Mouse (Mus musculus) thymus, postnatal 25 days (tissue): ENCODE data around the gene Rbm20.
A peak's percentile ranks its signal among the peaks of the same experiment; 100 is the strongest.

Experiments used
- DNase-seq: peaks from one replicate; pipeline ENCODE4 v3.0.0; 2022

Gene Rbm20

DNA sequence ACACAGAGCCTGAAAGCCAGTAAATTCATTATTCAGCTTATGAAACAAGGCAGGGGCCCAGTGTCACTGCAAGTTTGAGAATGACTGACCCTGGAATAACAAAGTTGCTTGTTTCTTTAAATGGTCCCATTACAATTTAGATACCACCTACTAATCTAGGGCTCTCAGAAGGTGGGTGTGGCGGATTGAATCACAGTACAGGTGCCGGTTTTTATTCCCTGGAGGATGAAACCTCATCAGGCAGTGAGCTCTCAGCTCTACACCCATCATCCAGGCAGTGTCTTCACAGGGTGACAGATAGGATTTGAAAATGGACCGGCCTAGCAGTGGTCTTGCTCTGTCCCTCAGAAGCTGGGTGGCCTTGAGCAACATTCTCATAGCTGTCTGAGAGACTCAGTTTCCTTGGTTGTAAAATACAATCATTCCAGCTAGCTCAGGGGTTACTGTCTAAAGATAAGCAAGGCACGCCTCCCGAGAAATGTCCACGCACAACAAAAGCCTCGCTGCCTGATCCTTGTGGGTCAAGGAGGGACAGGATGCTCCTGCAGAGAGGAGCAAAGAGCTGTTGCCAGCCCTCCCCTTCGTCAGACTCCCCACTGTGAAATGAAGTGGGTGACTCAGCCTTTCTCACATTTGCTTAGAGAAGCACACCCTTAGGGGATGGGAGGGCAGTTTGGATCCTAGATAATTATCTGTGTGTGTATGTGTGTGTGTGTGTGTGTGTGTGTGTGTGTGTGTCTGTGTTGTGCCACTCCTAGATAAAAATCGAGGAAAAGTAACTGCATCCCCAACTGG is 2.8 kb upstream of the Rbm20 start:
- no peak for DNase-seq

DNA sequence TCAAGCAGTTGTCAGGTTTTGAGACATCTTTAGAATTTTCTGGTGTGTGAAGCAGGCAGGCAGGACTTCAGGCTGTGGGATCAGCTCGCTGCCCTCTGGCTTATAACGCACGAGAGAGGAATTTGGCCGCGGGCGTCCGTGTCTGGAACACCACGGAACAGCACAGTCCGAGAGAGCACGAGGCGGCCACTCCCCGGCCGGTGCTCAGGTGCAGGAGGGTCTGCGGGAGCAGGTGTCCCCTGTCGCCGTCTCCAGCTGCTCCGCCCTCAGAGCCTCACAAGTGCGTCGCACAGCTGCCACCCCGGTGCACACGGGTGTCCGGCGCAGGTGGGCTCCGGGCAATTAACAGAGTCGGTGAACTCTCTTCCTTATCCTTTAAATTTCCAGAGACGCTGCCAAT is 878 bp upstream of the Rbm20 start:
- peak; percentile 4 for DNase-seq

DNA sequence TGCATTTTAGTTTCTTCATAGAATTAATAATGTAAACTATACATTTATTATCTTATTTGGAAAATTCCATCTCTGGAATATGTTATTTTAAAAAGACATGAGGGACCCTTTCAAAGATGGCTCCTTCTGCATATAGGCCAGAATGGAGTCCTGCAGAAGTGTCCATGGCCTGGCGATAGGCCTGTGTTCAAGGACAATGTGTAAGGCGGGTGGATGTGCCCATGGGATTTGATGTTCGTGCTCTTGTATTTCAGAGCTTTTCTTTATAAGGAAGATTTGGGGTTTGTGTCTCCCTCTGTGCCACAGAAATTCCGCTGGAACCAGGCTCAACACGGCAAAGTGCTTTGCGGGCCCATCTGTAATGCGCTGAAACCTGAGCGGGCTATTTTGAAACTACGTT is 2.1 kb downstream of the Rbm20 start:
- no peak for DNase-seq

DNA sequence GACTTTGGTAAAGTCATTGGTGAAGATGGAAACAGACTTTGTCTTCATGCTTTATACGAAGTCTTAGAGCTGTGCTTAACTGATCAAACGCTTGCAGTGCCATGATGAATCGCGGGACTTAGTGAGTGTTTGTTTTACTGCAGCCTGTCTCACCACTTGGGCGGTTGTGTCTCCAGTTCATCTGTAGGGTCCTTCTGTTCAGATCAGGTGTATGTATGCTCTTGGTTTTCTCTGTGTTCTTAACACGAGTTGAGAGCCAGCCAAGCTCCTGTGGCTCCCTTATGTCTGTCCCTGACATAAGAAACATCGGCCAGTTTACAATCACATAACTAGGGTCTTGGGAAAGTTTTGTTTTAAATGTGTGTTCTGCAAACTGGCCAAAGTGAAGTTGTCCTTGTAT is 2.9 kb downstream of the Rbm20 start:
- DNase-seq = no peak

DNA sequence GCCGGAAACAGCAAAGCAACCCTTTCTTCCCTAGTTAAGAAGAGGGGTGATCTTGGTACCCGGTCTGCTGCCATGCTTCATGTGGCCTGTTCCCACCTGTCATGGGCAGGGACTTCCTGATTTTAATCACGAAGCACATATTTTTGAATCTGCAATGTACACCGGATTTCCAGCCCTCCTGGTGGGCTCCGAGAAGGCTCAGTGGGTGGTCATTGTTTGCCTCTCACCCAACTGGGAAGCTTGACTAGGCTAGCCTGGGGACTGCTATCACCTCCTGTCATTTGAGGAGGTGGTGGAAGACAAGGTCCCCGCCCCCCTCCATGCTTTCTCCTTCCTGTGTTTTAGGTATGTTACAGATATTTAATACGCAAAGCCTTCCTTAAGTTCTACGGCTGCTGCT is 5.3 kb downstream of the Rbm20 start:
- no peak for DNase-seq

DNA sequence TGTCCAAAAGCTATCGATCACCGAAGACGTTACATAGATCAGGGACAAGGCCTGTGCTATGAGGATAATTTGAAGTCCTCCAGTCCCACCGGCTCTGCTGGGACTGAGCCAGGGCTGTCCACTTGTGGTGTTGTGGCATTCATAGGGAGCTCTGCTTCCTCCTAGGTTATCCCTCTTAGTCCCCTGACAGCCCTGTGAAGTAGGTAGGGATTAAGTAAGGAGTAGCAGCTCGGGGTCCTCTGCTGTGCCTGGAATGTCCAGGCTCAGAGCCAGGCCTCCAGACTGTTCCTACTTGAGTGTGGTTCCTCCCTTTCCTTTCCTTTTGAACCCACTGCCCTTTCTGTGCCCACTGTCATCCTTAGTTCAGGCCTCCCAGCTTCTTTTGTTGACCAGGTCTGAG is 10.5 kb downstream of the Rbm20 start:
- no peak for DNase-seq

DNA sequence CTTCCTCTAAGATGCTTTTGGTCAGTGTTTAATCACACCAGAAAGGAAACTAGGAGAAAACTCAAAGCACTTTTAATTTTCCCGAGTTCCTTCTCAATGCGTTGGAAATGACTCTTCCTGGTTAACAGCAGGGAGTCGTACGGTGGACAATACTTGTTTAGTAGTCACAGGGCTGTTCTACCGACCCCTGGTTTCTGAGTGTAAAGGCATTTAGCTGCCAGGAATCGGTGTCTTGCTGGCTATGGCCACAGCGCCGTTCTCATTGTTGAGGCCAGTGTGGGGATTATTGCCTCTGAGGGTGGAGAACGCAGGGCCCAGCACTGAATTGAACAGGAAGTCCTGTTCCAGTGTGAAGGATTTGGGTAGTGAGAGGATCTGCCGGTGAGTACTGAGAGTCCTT is 13.7 kb downstream of the Rbm20 start:
- DNase-seq = no peak

DNA sequence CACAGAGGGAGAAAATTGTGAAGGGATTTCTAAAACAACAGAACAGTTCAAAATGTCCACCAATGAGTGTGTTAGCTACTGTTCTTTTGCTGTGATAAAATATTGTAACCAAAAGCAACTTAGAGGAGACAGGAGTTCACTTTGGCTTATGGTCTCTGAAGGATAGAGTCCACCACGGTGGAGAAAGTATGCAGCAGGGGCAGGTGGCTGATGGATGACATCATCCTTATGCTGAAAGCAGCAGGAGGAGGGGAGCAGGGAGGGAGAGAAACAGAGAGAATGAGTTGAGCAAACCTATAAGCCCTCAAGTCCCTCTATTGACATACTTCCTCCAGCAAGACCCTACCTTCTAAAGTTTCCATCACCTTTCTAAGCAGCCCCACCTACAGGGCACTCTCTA is 16.9 kb downstream of the Rbm20 start:
- DNase-seq = no peak

DNA sequence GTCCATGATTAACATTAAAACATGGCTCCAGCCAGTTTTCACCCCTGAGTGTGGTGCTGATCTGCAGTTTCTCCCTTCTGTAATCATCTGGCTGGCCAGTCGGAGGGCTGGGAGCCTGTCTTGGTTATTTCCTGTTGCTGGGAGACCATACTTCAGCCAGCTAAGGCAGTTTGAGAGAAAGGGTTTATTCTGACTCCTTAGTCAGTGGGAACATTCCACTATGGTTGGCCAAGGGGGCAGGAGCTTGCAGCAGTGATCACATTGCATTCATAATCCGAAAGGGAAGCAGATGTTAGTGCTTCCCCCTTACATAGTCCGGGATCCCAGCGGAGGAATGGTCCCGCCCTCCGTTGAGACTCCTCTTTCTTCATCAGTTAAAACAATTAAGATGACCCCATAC is 19.0 kb downstream of the Rbm20 start:
- DNase-seq = no peak

DNA sequence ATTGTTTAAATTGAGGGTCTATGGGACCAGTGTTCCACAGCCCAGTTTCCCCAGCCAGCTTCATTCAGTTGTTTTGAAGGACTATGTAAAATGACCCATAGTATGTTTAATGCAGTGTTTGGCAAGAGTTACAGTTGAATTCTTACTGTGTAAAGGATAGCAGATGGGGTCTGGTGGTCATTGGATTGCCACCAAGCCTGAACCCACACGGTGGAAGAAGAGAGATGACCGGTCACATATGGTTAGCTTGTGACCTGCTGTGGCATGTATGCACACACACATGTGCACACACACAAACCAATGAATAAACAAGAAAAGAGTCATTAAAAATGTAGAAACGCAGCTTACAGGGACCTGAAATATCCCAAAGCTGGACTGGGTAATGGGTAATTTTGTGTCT is 19.5 kb downstream of the Rbm20 start:
- DNase-seq = no peak

DNA sequence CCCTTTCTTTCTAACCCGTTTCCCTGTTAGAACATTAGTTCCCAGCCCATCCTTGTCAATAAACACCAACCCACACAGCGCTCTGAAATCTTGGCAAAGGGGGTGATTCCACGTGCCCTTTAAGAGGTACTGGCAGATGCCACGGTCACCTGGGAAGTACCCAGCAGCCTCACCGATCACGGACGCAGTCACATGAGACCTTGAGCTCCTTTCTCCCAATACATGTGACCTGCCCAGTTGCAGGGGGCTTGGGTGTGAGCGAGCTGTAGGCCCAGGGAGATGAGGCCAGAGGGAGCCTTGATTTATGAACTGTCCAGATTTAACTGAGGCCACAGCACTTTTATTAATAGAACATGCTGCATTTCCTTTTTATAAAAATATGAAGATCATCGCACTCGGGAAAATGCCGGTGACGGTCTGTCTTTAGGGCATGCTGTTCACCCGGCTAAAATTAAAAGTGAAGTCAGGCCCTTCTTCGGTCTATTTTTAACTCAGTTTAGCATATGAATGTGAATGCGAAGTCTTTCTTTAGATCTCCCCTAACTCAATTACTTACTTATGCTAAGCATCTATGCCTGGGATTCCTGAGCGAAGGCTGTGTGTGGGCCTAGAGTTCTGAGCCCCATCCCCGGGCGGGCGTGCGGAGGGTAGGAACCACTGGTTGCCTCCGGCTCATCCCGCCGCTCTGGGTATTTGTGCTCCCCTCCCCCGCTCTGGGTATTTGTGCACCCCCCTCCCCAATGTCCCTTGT is 20.4 kb downstream of the Rbm20 start:
- DNase-seq = no peak

DNA sequence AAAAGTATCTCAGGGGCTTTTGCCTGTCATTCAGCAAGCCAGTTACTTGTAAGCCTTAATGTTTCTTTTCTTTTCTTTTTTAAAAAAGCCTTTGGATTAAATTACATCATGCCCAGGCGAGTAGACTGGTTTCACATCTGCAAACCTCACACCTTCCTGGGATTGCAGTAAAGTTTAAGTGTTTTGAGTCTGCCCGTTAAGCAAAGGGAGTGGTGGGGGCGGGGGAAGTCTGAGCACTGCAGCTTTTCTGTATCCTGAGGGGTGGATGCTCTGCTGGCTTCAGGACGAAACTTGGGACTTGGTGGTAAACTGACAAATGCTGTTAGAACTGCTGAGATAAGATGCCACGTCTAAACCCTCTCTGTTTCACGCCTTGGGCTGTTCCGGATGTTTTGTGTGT is 22.6 kb downstream of the Rbm20 start:
- DNase-seq = no peak

DNA sequence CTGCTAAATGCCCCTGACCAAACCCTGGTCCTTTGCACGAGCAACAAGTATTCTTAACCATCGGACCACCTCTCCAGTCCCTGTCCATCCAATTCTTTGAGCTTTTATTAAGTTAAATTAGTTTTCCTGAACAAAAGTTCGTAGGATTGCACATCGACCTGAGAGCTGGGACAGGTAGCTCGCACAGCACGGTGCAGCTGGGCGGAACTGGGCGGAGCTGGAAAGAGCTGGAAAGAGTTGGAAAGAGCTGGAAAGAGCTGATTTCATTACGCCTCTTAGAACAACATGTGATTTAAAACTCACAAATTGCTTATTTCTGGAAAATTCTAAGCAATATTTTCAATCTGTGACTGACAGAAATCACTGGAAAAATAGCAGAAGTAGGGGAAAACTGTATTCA is 24.3 kb downstream of the Rbm20 start:
- no peak for DNase-seq

DNA sequence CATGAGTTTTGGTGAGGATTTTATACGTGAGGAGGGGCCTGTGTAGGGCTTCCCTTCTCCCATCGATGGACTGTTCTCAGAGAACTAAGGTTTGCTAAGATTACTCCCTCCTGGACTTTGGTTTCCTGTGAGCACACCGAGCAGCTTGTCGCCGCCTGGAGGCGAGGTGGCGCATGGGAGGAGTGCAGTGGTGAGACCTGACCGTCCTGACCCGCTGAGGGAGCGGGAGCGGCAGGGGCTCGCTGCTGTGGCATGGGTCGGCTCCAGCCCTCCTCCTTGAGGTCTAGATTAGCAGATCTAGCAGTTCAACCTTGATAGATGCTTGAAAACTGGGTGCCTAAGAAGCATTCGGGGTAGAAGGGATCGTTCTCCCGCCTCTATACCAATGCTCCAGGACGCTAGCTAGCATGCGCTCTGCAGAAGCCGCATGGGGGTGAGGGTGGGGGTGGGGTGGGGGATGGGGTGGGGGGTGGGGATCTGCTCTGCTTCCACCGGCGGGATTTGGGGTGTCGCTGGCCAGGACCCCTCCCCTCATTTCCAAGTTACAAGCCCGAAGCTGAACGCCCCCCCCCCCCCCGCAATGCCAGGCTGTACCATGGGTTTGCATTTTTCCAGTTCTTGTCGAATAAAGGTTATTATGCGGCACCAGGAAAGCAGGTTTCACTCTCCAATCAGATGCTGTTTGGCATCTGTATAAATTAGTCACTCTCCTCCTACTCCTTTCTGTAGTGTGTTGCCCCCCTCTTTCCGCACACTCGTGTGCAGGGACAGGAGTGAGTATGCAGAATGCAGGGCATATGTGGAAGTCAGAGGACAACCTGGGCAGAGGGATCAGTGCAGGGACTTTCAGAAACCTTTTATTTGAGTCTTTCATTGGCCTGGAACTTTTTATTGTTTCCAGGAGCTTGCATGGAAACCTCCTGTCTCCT is 28.1 kb downstream of the Rbm20 start:
- DNase-seq = peak; percentile 70

DNA sequence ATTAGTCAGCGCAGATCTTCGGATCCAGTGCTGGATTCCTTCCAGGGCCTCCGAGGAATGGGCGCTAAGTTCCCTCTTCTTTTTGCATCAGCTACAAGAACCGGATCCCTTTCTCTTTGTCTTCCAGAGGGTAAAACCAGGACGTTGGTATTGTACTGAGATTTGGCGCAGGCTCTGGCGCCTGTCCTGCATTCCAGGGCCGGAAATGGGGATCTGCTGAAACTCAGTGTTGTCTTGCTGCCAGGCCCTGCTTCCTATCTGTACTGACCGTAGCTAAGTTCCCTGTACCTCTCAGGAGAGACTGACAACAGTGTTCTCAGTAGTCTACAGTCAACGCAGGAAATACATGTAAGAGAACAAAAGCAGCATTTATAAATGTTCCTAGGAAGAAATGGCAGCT is 31.3 kb downstream of the Rbm20 start:
- DNase-seq = no peak

DNA sequence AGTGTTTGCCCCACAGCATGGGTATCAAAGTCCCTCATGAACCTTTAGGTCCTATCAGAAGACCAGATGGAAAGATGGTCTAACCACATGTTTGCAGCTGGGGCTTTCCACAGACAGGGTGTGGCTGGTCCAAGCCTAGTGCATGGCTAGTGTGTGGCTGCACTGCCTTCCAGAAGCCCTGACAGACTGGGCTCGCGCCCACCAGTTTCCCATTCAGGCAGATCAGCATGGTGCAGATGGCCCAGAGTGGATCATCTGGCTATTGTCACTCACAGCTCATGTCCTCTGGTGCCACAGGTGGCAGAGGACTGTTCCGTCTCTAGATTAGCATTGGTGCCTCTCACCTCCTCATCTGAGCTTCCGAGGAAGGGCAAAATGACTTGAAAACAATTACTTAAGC is 33.8 kb downstream of the Rbm20 start:
- DNase-seq = no peak

DNA sequence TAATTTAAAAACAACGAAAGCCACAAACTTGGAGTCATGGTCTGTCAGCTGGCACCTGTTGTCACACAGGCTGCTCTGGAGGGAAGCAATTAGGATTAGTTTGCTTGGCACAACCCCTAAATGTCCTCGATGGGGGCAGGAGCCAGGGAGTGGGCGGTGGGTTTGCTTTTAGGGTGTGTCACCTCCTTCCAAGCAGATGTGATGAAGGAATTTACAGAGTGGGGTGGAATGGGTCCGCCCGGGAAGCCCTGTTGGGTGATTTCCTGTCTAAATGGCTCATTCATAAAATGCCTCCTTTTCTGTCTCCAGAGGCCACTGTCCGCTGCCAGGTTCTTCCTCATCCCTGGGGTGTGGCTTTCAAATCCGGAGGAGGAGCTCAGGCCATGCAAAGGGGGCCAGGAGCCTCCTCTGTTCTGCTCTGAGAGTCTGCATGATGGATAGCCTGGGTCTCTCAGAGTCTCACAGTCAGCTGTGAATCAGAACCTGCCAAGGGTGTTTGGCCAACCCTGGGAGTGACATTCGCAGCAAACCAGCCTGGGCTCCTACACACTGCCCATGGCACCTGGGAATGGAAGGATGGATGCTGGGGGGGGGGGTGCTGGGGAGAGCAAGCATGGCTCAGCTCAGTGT is 34.3 kb downstream of the Rbm20 start:
- DNase-seq = no peak

DNA sequence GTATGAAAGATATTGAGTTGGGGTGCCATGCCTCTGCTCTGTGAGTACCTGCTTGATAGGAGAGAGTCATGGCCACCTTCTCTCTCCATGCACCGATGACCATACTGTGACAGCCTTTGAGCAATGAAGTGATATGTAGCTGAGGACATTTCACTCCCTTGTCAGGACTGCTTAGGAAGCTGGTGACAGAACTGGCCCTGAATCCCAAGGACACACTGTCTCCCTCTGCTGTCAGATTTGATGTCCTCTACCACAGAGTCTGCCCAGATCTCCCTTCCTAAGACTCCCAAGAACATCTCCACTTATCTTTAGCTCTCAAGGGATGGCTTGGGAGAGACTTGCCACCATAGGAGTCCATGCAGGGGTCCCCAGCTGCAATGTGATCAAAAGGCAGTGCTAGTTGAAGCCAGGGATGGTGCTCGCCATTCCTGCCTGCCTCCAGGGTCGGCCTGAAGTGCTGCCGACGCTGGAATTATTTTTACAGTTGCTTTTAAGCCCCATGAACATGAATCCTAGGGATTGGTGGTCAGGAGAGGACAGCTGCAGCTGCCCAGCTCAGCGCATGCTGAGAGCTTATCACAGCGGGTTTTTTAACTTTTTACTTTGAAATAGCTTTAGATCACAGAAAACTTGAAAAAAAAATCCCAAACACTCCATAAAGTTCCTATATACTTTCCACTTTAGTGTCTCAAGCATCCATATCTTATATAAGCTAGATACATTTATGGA is 35.4 kb downstream of the Rbm20 start:
- no peak for DNase-seq

DNA sequence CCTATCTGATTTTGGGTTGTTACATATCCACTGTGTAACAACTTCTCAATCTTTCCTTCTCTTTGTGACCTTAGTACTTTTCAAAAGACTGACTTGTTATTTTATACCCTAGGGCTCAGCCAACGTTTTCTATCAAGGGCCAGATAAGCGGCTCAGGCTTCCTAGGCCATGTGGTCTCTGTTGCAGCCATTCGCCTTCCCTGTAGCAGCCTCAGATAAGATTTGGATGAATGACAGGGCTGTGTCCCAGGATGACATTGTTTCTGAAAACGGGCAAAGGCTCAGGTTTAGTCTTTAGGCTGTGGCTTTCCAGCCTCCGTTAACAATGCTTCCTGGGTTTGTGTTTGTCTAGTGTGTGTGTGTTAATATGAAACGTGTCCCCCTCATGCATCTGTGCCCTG is 36.3 kb downstream of the Rbm20 start:
- DNase-seq = no peak

DNA sequence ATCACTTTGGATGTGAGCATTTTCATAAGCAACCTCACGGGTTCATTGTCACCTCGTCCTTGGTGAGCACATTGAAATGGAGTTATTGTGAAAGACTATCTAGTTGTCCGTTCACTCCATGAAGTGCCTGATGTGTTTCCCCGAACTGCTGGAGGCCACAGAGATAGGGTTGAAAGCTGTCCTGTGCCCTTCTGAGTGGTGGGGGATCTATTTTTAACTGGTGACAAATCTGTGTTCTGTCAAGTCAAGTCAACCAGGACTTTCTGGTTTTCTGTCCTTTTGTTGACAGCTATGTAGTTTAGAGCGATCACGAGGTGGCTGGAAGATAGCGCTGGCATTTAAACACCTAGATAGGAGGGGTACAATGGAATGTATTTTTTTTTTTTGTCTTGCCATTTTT is 39.4 kb downstream of the Rbm20 start:
- no peak for DNase-seq

DNA sequence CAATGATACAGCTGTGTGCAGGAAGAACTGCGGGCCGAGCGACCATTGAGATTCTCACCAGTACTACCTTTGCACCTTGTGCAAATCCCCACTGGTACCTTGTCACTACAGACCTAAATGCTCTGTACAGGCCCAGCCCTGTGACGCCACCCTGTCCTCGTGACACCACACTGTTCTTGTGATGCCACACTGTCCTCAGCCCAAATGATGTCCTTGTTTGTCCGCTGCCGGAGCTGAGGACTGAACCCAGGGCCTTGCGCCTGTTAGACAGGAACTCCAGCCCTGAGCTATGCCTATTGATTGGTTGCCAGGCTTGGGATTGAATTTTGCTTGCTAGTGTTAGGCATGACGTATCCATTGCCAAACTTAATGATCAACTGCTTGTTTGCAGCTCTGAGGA is 40.3 kb downstream of the Rbm20 start:
- DNase-seq = no peak

DNA sequence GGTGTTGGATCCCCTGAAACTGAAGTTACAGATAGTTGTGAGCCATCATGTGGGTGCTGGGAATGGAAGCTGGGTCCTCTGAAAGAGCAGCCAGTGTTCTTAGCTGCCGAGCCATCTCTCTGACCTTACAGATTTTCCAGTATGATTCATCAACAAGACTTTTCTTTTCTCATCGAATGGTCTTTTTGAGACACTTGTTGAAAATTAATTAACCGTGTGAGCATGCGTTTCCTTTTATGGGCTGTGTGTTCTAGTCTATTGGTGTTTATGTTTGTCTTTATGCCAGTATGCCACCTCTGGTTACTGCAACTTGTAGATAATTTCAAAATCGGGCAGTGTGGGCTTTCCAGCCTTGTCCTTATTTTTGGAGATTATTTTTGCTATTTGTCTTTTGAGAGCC is 45.1 kb downstream of the Rbm20 start:
- DNase-seq = no peak
